Comparison of ENCODE assay signal across 9 mouse cellular contexts in the genomic region with DNA sequence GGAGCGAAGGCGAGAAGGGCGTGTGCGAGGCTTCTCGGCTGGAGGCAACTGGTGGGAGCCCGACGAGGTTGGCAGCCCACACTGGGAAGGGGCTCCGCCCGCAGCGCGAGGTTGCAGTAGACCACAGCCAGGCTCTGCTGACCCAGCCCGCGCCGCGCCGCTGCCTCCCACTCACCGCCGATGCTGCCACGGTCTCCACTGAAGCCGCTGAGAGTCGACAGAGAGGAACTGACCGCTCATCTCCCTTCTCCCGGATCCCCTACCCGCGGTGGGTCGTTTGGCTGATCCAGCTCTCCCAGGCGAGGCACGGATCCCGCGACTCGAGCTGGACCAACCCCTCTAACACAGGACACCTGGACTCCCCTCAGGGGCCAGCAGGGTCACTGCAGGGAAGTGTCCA. TPM values are rescaled to one million over a fixed set of nuclear protein-coding genes. Genes with fewer than 3 reads are reported as not detected.
DNase-seq lines count a peak whose midpoint lies in the region; ATAC-seq and TF ChIP-seq lines count a peak whose summit lies in the region.
"Had no signal": no experiment of that assay in that cellular context is flagged by ENCODE, and none has a peak within 500 bp of the region (broad histone marks: within the 10 kb centered on the region; RNA-seq: fewer than 3 reads in every experiment).

A gene (plus strand): TSS at position 113 of the 400 bp plus-strand sequence.

- peak within 1 kb of the TSS; percentile 70 for H3K4me2 ChIP-seq in kidney, embryonic 15.5 days
- peak within 1 kb of the TSS; percentile 58 for H3K4me2 ChIP-seq in intestine, embryonic 15.5 days (replicated peaks)
- H3K4me2 ChIP-seq in myocyte (ENCODE audit: low read depth) = peak within 1 kb of the TSS; percentile 30

- TF ChIP-seq POLR2A in myocyte (IDR thresholded peaks at IDR 0.05; ENCODE audit: insufficient read length, low read depth) = no peak

- under 1% methylated on average over 31 of the region's 31 CpGs for WGBS in kidney, embryonic 15.5 days
- under 1% methylated on average over 31 of the region's 31 CpGs for WGBS in embryonic facial prominence, embryonic 10.5 days
- WGBS in intestine, embryonic 15.5 days = under 1% methylated on average over 31 of the region's 31 CpGs

- no peak within 1 kb of the TSS for H3K27ac ChIP-seq in kidney, embryonic 15.5 days
- no peak within 1 kb of the TSS; the same call in 1 of the 2 replicates for H3K27ac ChIP-seq in embryonic facial prominence, embryonic 10.5 days (replicated peaks)
- no peak within 1 kb of the TSS for H3K27ac ChIP-seq in intestine, embryonic 15.5 days
- H3K27ac ChIP-seq: macrophage had no signal

- no peaks in the 10 kb centered on the region for H3K9me3 ChIP-seq in kidney, embryonic 15.5 days (replicated peaks)
- no peaks in the 10 kb centered on the region for H3K9me3 ChIP-seq in embryonic facial prominence, embryonic 10.5 days
- no peaks in the 10 kb centered on the region for H3K9me3 ChIP-seq in intestine, embryonic 15.5 days

- peaks cover 56% of the 10 kb centered on the region for H3K27me3 ChIP-seq in kidney, embryonic 15.5 days
- peaks cover 78% of the 10 kb centered on the region for H3K27me3 ChIP-seq in embryonic facial prominence, embryonic 10.5 days (replicated peaks; ENCODE audit: low read depth, poor library complexity, severe bottlenecking)
- peaks cover 28% of the 10 kb centered on the region for H3K27me3 ChIP-seq in intestine, embryonic 15.5 days (replicated peaks)
- H3K27me3 ChIP-seq in myocyte (ENCODE audit: control insufficient read depth, insufficient read depth, insufficient read length) = peaks cover 35% of the 10 kb centered on the region

- no peak for DNase-seq in kidney, adult 9 months
- peak; percentile 56 for DNase-seq in embryonic facial prominence, embryonic 10.5 days (ENCODE audit: low spot score)
- DNase-seq in layer of hippocampus, adult 9-11 months = no peak
- no peak for DNase-seq in layer of hippocampus, adult 9-10 months (ENCODE audit: low spot score)
- no peak for DNase-seq in c-Kit-positive CD71-positive TER-119-positive erythroid progenitor cells, embryonic 14.5 days (ENCODE audit: low spot score)

- ATAC-seq in kidney, embryonic 15.5 days (replicated peaks; ENCODE audit: low FRiP score) = 0 out of 2 replicates have a peak, but pooled peaks have one; percentile 49
- 0 out of 2 replicates have a peak, but pooled peaks have one; percentile 43 for ATAC-seq in intestine, embryonic 15.5 days

- H3K9ac ChIP-seq in kidney, embryonic 15.5 days = no peak within 1 kb of the TSS
- no peak within 1 kb of the TSS for H3K9ac ChIP-seq in intestine, embryonic 15.5 days

- no peaks in the 10 kb centered on the region for H3K79me2 ChIP-seq in myocyte (ENCODE audit: control insufficient read depth, insufficient read depth)

- H3K4me3 ChIP-seq in kidney, embryonic 15.5 days (replicated peaks) = peak within 1 kb of the TSS; percentile 36
- H3K4me3 ChIP-seq in embryonic facial prominence, embryonic 10.5 days = peak within 1 kb of the TSS; percentile 53
- peak within 1 kb of the TSS; percentile 23; the same call in 1 of the 2 replicates for H3K4me3 ChIP-seq in intestine, embryonic 15.5 days (replicated peaks)
- H3K4me3 ChIP-seq in myocyte = no peak within 1 kb of the TSS

- no peaks in the 10 kb centered on the region for H3K36me3 ChIP-seq in kidney, embryonic 15.5 days
- no peaks in the 10 kb centered on the region for H3K36me3 ChIP-seq in embryonic facial prominence, embryonic 10.5 days (replicated peaks)
- H3K36me3 ChIP-seq in intestine, embryonic 15.5 days = no peaks in the 10 kb centered on the region
- H3K36me3 ChIP-seq in myocyte (ENCODE audit: control insufficient read depth, insufficient read depth) = no peaks in the 10 kb centered on the region

- H3ac ChIP-seq in myocyte (ENCODE audit: control insufficient read depth, insufficient read length) = no peak within 1 kb of the TSS

- peaks cover 11% of the 10 kb centered on the region for H3K4me1 ChIP-seq in kidney, embryonic 15.5 days
- H3K4me1 ChIP-seq in embryonic facial prominence, embryonic 10.5 days = peaks cover 14% of the 10 kb centered on the region
- H3K4me1 ChIP-seq in intestine, embryonic 15.5 days (replicated peaks) = peaks cover 5% of the 10 kb centered on the region; the same call in 1 of the 2 replicates

TF ChIP-seq in myocyte, 11 proteins besides CTCF, POLR2A, EP300 and RAD21:
- TF ChIP-seq SRF (IDR thresholded peaks at IDR 0.05; ENCODE audit: control insufficient read depth, insufficient read length, low read depth) = no peak
- no peak for TF ChIP-seq MYOD1 (IDR thresholded peaks at IDR 0.05; ENCODE audit: control insufficient read depth in 1 of 3, insufficient read length in 2 of 3, low read depth in 2 of 3)
- no peak for TF ChIP-seq CEBPB (IDR thresholded peaks at IDR 0.05; ENCODE audit: insufficient read depth, poor library complexity, severe bottlenecking)
- TF ChIP-seq TCF3 (IDR thresholded peaks at IDR 0.05; ENCODE audit: insufficient read length, low read depth) = no peak

RNA-seq across cellular contexts. Expression of the gene that starts here (rescaled TPM):
- not detected in 2 replicates for polyA plus RNA-seq in kidney, embryonic 15.5 days (2015; fragmentation: Nextera tagmentation; extraction: Ambion mirVana)
- 0.09 TPM in 1 of 2 replicates, not detected in the other for polyA plus RNA-seq in embryonic facial prominence, embryonic 10.5 days (2016; fragmentation: Nextera tagmentation; extraction: Ambion mirVana)
- polyA plus RNA-seq in intestine, embryonic 15.5 days (2015; fragmentation: Nextera tagmentation; extraction: Ambion mirVana) = not detected in 2 replicates
- polyA plus RNA-seq in myocyte (2012; fragmentation: generic; extraction: Trizol) = not detected
- polyA plus RNA-seq: macrophage had no signal

Comparison
In these comparisons a context has a peak if more than half of its experiments do, and no peak if none do; other contexts are left out.
1. Peak in ATAC-seq, H3K4me3 ChIP-seq and H3K4me2 ChIP-seq in kidney, embryonic 15.5 days; RNA of the gene not detected or under 1 TPM.
2. Peak in DNase-seq and H3K4me3 ChIP-seq in embryonic facial prominence, embryonic 10.5 days; RNA of the gene not detected or under 1 TPM.
3. Peak in ATAC-seq, H3K4me3 ChIP-seq and H3K4me2 ChIP-seq in intestine, embryonic 15.5 days; RNA of the gene not detected or under 1 TPM.